Mouse (Mus musculus) heart, embryonic 10.5 days (tissue): ENCODE data around the gene Tbcel. TPM values are rescaled to one million over a fixed set of nuclear protein-coding genes. Genes with fewer than 3 reads are reported as not detected.

Source experiments
- DNase-seq: peaks from one replicate; pipeline ENCODE4 v3.0.0-alpha.2; 2017; ENCODE audit warnings: low spot score
- H3K27ac ChIP-seq: fragments of 300-500 bp; sonication (generic); 2 replicates; pipeline ENCODE4 v1.5.1; 2016; ENCODE audit warnings: mild to moderate bottlenecking
- H3K27me3 ChIP-seq: fragments of 300-500 bp; sonication (generic); 2 replicates; pipeline ENCODE4 v1.6.1; 2016; ENCODE audit warnings: mild to moderate bottlenecking; ENCODE audit not compliant: poor library complexity, insufficient read depth, severe bottlenecking
- H3K36me3 ChIP-seq: fragments of 300-500 bp; sonication (generic); 2 replicates; pipeline ENCODE4 v1.6.1; 2016; ENCODE audit warnings: mild to moderate bottlenecking, moderate library complexity
- H3K4me1 ChIP-seq: fragments of 300-500 bp; sonication (generic); 2 replicates; pipeline ENCODE4 v1.6.1; 2016; ENCODE audit warnings: mild to moderate bottlenecking
- H3K4me3 ChIP-seq: fragments of 300-500 bp; sonication (generic); 2 replicates; pipeline ENCODE4 v1.5.1; 2016; ENCODE audit warnings: mild to moderate bottlenecking, moderate library complexity
- H3K9me3 ChIP-seq: fragments of 300-500 bp; sonication (generic); 2 replicates; pipeline ENCODE4 v1.6.1; 2016; ENCODE audit warnings: mild to moderate bottlenecking, moderate library complexity
- WGBS: fragments of 180-500 bp; shearing (Covaris S2); methylation state at CpG from one replicate; pipeline ENCODE4 v1.1.7; 2016; 5-methylcytosine and 5-hydroxymethylcytosine counted together
- polyA plus RNA-seq: library from polyadenylated mRNA; unstranded; fragments of >200 nt; fragmentation: Nextera tagmentation; extraction: Ambion mirVana; gene quantifications from 2 replicates; pipeline ENCODE4 v1.2.1, GENCODE M21; 2016

Tbcel gene
- polyA plus RNA-seq, 1 experiment from 2014 or later, result 4.9 TPM

DNA sequence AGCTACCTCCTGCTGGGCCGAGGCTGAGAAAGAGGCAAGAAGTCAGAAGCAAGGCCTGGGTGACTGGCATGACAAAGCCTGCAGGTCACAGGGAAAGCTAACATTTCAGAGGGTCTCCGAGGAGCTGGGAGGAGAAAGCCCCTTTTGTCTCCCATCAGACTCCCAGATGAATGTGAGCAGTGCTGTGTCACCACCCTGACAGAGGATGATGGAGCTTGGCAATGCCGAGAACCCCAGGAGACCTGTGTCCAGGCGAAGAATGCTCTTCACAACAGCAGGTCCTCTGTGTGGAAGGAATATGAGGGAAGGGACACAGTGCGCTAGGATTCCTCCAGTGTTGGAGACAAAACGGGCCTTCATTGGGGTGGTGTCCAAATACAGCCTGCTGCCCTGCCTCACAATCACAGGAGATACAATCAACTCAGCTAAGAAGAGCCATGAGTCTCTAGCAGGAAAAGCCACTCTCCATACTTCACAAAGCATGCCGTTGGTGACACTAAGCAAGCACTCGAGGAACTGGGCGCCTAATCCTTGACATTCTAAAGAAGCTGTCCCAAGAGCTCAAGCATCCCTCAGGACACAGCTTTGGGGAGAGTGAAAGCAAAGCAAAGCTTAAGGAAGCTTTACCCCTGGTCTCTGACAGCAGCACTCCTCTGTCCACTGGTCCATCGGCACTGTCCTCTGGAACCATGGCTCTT is 80.8 kb downstream of the Tbcel start:
- Histone ChIP-seq H3K27me3 (no peaks in the 10 kb centered on the region), H3K36me3 (peaks cover 8% of the 10 kb centered on the region), H3K9me3 (no peaks in the 10 kb centered on the region), H3K27ac (no peak overlapping the region), H3K4me3 (no peak overlapping the region), H3K4me1 (peaks cover 12% of the 10 kb centered on the region; the same call in 1 of the 2 replicates)
- DNase-seq, result no peak
- 46% methylated on average over 10 of the region's 10 CpGs for WGBS

DNA sequence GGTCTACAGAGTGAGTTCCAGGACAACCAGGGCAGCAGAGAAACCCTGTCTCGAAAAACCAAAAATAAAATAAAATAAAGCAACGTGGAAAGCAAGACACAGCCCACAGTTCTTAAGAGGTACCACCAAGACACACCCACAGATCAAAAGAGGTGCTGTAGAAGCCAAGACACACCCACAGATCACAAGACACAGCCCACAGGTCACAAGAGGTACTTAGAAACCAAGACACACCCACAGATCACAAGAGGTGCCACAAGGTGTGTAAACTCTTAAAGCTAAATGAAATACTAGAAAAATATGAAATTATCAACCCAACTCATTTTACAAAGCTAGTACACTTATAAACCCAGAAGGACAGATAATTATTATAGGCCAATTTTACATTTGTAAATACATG is 84.0 kb downstream of the Tbcel start:
- Histone ChIP-seq H3K4me3 (no peak overlapping the region), H3K36me3 (peaks cover 11% of the 10 kb centered on the region; the same call in 1 of the 2 replicates), H3K27ac (no peak overlapping the region), H3K27me3 (no peaks in the 10 kb centered on the region), H3K4me1 (0 out of 2 replicates have a peak, but pooled peaks cover 7% of the 10 kb centered on the region), H3K9me3 (no peaks in the 10 kb centered on the region)
- DNase-seq, result no peak
- 87% methylated on average over 2 of the region's 2 CpGs for WGBS

DNA sequence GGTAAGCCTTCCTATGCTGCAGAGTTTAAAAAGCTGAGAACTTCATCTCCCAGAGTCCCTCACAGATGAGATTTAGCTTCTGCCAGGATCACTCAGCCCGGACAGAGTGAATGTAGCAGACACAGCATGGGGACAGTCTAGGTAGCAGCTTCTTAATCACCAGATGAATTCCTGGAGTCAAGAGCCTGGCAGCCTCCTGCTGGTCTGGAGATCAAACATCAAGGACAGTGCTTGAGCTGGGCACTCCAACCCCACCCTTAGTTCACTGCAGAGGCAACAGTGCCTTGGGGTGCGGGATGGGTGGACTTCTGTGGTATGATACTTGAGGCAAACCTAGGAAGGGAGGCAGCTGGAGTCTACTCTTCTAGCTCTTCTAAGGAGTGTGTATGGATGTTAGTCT is 87.9 kb downstream of the Tbcel start:
- WGBS, result 62% methylated on average over 2 of the region's 2 CpGs
- peaks cover 15% of the 10 kb centered on the region; the same call in 1 of the 2 replicates for H3K36me3 ChIP-seq

DNA sequence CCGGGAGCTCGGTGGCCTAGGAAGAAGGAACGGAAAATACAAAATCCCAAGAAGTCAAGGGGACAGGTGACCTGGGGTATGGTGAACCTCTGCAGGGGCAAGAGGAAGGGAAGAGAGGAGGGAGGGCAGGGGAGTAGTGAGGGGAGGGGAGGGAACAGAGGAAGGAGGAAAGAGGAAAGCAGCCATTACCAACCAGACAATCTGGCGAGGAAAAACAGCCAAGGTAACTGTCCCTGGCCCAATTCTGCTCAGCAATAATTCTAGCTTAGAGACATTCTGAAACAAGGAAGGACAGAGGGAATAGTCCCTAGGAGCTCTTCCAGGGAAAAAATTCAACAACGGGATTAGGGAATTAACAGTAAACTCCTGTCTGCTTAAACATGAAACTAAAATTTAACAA is 88.8 kb downstream of the Tbcel start:
- no peak overlapping the region for H3K4me3 ChIP-seq
- 0 out of 2 replicates have a peak, but pooled peaks cover 3% of the 10 kb centered on the region for H3K4me1 ChIP-seq
- no peaks in the 10 kb centered on the region for H3K9me3 ChIP-seq
- H3K27me3 ChIP-seq, result no peaks in the 10 kb centered on the region
- DNase-seq, result no peak
- 77% methylated on average over 5 of the region's 5 CpGs for WGBS
- peaks cover 15% of the 10 kb centered on the region; the same call in 1 of the 2 replicates for H3K36me3 ChIP-seq
- no peak overlapping the region for H3K27ac ChIP-seq

More for the DNA sequence above, 87.9 kb downstream of the Tbcel start:
- H3K27ac ChIP-seq, result no peak overlapping the region
- no peaks in the 10 kb centered on the region for H3K9me3 ChIP-seq
- no peaks in the 10 kb centered on the region for H3K27me3 ChIP-seq
- DNase-seq, result no peak
- 0 out of 2 replicates have a peak, but pooled peaks cover 3% of the 10 kb centered on the region for H3K4me1 ChIP-seq
- H3K4me3 ChIP-seq, result no peak overlapping the region

DNA sequence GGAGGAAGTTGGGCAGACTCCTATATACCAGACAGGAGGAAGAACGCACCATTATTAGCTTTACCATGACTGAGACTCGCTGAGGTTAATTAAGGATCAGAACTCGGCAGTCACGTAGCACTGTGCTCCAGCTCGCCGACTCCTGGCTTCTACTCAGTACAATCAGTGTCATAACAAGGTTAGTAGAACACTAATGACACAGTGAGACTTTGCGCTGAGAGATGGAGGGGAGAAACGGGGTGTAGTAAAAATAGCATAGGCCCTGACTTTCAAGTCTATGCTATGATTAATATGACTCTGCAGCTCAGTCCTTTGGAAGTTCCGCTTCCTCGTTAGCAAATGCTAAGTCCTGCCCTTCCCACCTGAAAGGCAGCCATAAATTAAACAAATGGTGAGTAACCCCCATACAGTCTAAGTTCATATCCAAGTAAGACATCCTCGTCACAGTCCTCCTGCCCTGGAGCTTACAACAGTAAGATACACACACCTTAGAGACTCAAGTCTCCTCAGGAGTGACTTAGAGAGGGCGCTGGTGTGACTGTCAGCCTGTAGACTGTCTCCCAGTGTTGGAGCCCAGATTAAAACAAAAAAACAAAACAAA is 90.2 kb downstream of the Tbcel start:
- Histone ChIP-seq H3K4me3 (no peak overlapping the region), H3K27me3 (no peaks in the 10 kb centered on the region), H3K36me3 (peaks cover 21% of the 10 kb centered on the region; the same call in 1 of the 2 replicates), H3K9me3 (no peaks in the 10 kb centered on the region), H3K4me1 (0 out of 2 replicates have a peak, but pooled peaks cover 3% of the 10 kb centered on the region), H3K27ac (no peak overlapping the region)
- 83% methylated on average over 12 of the region's 12 CpGs for WGBS
- DNase-seq, result no peak

DNA sequence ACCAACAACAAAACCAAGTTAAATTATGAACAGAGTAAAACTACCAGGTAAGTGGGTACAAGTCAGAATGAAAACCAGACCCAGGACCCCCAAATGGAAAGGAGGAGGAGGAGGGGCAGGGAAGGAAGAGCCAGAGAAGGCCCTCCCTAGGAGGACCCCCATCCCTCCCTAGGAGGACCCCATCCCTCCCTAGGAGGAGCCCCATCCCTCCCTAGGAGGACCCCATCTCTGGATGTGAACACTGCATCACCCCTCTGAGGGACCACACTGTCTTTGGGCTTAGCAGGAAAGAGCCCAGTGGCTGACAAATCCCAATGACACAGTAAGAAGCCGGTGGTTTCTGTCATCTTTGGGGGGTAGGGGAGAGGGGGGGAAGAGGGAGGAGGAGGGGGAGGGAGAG is 92.4 kb downstream of the Tbcel start:
- Histone ChIP-seq H3K27me3 (no peaks in the 10 kb centered on the region), H3K4me1 (0 out of 2 replicates have a peak, but pooled peaks cover 3% of the 10 kb centered on the region), H3K4me3 (no peak overlapping the region), H3K27ac (no peak overlapping the region), H3K9me3 (no peaks in the 10 kb centered on the region), H3K36me3 (peaks cover 10% of the 10 kb centered on the region; the same call in 1 of the 2 replicates)
- WGBS, result 62% methylated on average over 1 of the region's 1 CpGs
- no peak for DNase-seq

DNA sequence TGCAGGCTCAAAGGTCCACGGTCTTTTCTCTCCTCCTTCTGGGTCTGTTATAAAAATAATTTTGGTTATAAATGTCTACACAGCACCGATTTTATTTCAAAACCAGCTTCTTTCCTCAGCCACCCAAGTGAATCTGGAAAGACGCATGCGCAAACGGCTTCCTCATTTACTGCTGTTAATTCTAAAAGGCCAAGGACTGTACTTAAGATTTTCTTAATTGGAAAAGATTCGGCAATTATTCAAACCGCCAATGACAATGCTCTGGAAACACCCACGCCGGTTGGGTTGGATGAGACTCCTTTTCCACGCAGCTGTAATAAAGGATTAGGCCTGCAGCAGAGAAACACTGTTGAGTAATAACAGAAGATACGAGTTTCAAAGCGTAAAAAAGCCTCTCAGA is 94.3 kb downstream of the Tbcel start:
- DNase-seq, result no peak
- H3K4me1 ChIP-seq, result 0 out of 2 replicates have a peak, but pooled peaks cover 3% of the 10 kb centered on the region
- no peaks in the 10 kb centered on the region for H3K9me3 ChIP-seq
- 89% methylated on average over 12 of the region's 12 CpGs for WGBS
- H3K4me3 ChIP-seq, result no peak overlapping the region
- peaks cover 10% of the 10 kb centered on the region; the same call in 1 of the 2 replicates for H3K36me3 ChIP-seq
- no peaks in the 10 kb centered on the region for H3K27me3 ChIP-seq
- H3K27ac ChIP-seq, result no peak overlapping the region

DNA sequence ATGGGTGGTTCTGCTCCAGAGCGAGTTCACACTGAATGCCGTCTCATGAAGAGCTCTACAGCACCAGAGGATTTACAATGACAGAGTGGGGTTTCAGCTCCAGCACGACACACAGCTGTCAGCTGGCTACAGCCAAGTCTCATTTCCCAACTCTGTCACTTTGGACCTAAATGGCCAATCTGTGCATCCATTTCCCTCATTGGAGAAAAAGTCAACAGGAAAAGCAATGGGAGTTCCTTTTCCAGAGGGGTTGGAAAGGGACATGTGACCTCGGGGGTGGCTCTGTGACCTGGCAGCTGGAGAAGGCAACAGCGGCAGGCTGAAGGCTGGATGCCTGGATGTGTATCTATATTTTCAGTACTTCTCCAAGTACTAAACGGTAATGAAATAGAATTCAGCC is 96.3 kb downstream of the Tbcel start:
- DNase-seq, result no peak
- Histone ChIP-seq H3K36me3 (peaks cover 10% of the 10 kb centered on the region; the same call in 1 of the 2 replicates), H3K4me1 (0 out of 2 replicates have a peak, but pooled peaks cover 3% of the 10 kb centered on the region), H3K4me3 (no peak overlapping the region), H3K9me3 (no peaks in the 10 kb centered on the region), H3K27me3 (no peaks in the 10 kb centered on the region), H3K27ac (no peak overlapping the region)
- 90% methylated on average over 6 of the region's 6 CpGs for WGBS

DNA sequence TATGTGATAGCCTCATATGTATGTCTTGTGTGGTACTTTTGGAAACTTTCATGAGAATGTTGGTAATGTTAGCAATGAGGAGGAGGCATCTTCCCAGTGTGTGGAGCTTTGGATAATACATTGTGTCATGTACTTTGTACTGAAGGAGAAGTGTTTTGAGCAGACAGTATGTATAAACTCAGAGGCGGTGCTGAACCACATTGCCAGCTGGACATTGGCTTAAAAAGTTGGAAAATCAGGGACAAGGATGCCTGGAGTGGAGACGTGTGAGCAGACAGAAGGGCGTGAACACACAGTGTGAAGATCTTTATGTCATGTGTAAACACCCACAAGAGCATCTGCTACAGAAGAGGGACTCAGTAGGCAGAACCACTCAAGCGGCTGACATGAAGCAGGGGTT is 101.9 kb downstream of the Tbcel start:
- Histone ChIP-seq H3K36me3 (no peaks in the 10 kb centered on the region), H3K27ac (no peak overlapping the region), H3K9me3 (no peaks in the 10 kb centered on the region), H3K27me3 (no peaks in the 10 kb centered on the region; the same call in 1 of the 2 replicates), H3K4me1 (no peaks in the 10 kb centered on the region), H3K4me3 (no peak overlapping the region)
- 75% methylated on average over 4 of the region's 4 CpGs for WGBS
- no peak for DNase-seq

DNA sequence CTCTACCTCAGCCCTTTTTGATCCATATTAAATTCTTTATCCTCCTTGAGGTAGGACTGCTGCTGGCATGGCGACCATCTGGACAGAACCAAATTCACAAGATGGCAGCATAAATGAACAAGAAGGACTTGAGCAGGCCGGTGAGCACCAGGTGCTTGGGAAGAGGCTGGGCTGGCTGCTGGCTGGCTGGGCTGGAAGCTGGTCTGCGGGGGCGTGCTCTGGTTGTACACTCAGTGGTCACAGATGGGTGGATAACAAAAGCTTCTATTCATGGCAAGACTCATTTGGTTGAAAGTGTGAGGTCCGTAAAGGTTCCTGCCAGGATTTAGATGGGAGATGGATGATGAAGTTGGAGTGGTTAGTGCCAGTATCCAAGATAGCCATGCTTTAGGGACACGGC is 106.1 kb downstream of the Tbcel start:
- Histone ChIP-seq H3K4me3 (no peak overlapping the region), H3K27me3 (peaks cover 13% of the 10 kb centered on the region; the same call in 1 of the 2 replicates), H3K9me3 (no peaks in the 10 kb centered on the region), H3K36me3 (no peaks in the 10 kb centered on the region), H3K27ac (no peak overlapping the region), H3K4me1 (0 out of 2 replicates have a peak, but pooled peaks cover 1% of the 10 kb centered on the region)
- no peak for DNase-seq
- WGBS, result 86% methylated on average over 6 of the region's 6 CpGs

DNA sequence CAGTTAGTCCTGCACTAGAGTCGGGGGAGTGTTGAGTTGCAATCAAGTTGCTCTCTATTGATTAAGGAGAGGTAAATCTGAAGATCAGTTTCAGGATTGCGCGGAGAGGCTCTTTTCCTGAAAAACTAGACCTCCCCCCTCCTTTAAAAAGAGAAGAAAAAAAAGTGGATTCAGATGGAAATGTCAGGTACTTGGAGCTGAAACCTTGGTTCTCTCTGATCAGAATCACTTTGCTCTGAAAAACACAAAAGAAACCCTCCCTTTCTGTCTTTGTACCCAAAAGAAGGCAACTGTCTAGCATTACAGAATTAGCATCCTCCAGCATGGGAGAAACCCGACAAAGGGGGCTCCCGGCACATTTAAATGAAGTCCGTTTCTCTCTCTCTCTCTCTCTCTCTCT is 107.8 kb downstream of the Tbcel start, which contains the start of gene Tecta:
Gene Tecta (minus strand): TSS at position 101 of the 400 bp plus-strand sequence.
- WGBS, result 83% methylated on average over 6 of the region's 6 CpGs
- no peaks in the 10 kb centered on the region for H3K9me3 ChIP-seq
- H3K4me3 ChIP-seq, result no peak within 1 kb of the TSS
- H3K27ac ChIP-seq, result no peak within 1 kb of the TSS
- H3K27me3 ChIP-seq, result peaks cover 13% of the 10 kb centered on the region; the same call in 1 of the 2 replicates
- H3K4me1 ChIP-seq, result peaks cover 11% of the 10 kb centered on the region
- no peaks in the 10 kb centered on the region for H3K36me3 ChIP-seq
- DNase-seq, result no peak

DNA sequence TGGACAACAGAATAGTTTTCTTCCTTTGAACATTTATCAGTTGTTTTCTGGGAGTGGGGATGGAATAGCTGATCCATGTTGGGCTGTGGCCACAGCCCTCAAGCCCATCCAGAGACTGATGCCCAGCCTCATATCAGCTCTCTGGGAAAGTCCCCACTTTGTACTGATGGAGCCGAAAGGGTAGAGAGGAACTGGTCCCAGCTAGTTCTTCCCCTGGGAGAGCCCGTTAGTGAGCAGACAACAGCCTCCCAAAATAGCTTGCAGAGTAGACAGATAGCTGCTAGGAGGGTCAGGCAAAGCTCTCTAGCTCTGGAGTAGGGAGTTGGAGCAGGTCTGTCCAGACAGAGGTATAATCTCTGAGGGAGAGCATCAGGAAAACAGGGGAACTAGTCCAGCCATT is 111.5 kb downstream of the Tbcel start:
- peaks cover 27% of the 10 kb centered on the region for H3K27me3 ChIP-seq
- H3K9me3 ChIP-seq, result no peaks in the 10 kb centered on the region
- H3K4me3 ChIP-seq, result no peak overlapping the region
- H3K36me3 ChIP-seq, result no peaks in the 10 kb centered on the region
- DNase-seq, result no peak
- 14% methylated on average over 2 of the region's 2 CpGs for WGBS
- H3K4me1 ChIP-seq, result peaks cover 11% of the 10 kb centered on the region
- H3K27ac ChIP-seq, result no peak overlapping the region

DNA sequence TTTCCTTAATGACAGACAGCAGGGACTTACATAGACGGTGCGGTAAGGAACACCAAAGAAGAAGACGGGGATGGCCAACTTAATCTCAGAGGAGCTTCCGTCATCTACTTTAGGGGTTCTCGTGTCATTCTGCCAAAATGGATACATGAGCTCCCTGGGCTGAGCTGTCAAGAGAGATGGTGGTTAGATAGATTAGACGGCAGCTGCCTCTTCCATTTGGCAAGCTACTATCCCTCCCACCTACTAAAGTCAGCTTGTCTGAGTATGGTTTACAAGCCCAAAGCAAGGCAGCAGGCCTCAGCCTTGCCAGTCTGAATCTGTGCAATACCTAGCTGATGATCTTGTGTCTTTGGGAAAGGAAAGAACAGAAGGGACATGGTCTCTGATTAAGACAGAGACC is 112.7 kb downstream of the Tbcel start:
- no peak for DNase-seq
- peaks cover 29% of the 10 kb centered on the region for H3K27me3 ChIP-seq
- H3K36me3 ChIP-seq, result no peaks in the 10 kb centered on the region
- H3K9me3 ChIP-seq, result no peaks in the 10 kb centered on the region
- no peak overlapping the region for H3K4me3 ChIP-seq
- 83% methylated on average over 6 of the region's 6 CpGs for WGBS
- peaks cover 11% of the 10 kb centered on the region for H3K4me1 ChIP-seq
- no peak overlapping the region for H3K27ac ChIP-seq
